Mouse (Mus musculus) frontal cortex, adult (tissue): ENCODE results near the gene Syk.

Experiments
- ATAC-seq: cut with Nextera tagmentation; 2 replicates; pipeline ENCODE4 v1.9.2; 2017; ENCODE audit warnings: mild to moderate bottlenecking, moderate library complexity, mixed read lengths; ENCODE audit not compliant: low TSS enrichment

Syk gene

GRCm38 (mm10) chr13:52582878-52583661, at the start of gene Syk:
Gene Syk, plus strand, starts transcription at chr13:52583173.
- peak; percentile 79 for ATAC-seq

- no peak for ATAC-seq
These were observed 49.3 kb upstream of the Syk start for GRCm38 (mm10) chr13:52533644-52534043.

GRCm38 (mm10) chr13:52535542-52535941, 47.4 kb upstream of the Syk start:
- no peak for ATAC-seq

GRCm38 (mm10) chr13:52537754-52538587, 45.0 kb upstream of the Syk start:
- ATAC-seq, result no peak

GRCm38 (mm10) chr13:52538588-52539116, 44.3 kb upstream of the Syk start:
- ATAC-seq, result no peak

- ATAC-seq, result peak; percentile 87
These were observed 43.5 kb upstream of the Syk start for GRCm38 (mm10) chr13:52539461-52539860.

GRCm38 (mm10) chr13:52541385-52542035, 41.5 kb upstream of the Syk start:
- no peak for ATAC-seq

GRCm38 (mm10) chr13:52542036-52542526, 40.9 kb upstream of the Syk start:
- ATAC-seq, result no peak

DNA sequence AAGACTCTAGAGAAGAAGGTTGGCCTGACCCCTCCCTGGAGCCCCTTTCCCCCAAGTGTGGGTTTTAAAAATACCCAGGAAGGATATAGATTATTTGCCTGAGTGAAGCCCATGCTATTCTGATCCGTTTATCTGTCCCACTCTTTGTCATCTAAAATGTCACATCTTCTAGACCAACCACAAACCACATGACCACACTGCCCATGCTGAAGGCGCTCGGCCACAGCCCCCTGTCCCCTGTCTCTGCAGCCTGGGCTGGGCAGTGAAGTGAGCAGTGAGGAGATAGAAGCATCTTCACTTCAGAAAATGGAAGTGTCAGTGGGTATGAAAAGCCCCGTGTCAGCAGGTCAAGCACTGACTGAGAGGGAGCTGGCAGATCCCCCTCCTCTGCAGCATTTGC, 40.3 kb upstream of the Syk start:
- no peak for ATAC-seq

DNA sequence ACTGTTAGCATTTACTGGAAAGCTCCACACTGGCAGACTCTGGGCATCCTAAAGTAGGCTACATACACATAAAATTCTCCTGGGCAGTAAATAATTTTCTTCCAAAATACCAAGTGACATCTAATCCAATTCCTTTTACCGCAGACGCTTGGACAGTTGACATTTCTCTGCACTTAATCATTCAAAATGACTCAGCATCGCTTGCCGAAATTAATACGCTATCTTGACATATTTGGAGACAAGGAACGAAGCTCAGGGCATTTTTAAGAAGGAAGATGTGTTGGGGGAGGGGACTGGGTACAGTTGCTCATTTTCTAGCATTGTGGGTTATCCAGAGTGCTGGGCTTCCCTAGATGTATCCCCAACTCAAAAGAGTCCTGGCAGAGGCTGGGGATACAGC, 36.7 kb upstream of the Syk start:
- no peak for ATAC-seq

GRCm38 (mm10) chr13:52550690-52551193, 32.2 kb upstream of the Syk start:
- ATAC-seq, result no peak

DNA sequence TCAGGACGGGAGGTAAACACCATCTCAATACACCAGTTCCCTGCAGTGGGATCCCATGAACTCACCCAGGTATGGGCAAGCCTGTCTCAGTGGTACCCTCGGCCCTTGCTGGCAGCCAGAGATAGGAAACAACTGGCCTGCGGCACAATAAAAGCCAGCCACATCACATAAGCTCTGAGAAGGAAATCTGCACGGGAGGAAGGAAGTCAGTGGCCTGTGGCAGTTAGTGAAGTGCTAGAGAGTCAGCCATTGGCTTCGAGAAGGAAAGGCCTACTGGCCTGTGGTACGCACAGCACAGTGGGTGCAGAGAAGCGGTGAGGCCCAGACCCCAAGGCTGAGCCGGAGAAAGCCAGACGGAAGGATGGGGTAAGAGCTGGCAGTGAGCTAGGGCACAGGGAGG, 31.7 kb upstream of the Syk start:
- no peak for ATAC-seq

GRCm38 (mm10) chr13:52552822-52553477, 30.0 kb upstream of the Syk start:
- ATAC-seq, result no peak

- ATAC-seq, result peak; percentile 80
These were observed 28.3 kb upstream of the Syk start for GRCm38 (mm10) chr13:52554722-52555121.

- ATAC-seq, result no peak
These were observed 25.6 kb upstream of the Syk start for GRCm38 (mm10) chr13:52557421-52557820.

GRCm38 (mm10) chr13:52561367-52562165, 21.4 kb upstream of the Syk start:
- ATAC-seq, result no peak

DNA sequence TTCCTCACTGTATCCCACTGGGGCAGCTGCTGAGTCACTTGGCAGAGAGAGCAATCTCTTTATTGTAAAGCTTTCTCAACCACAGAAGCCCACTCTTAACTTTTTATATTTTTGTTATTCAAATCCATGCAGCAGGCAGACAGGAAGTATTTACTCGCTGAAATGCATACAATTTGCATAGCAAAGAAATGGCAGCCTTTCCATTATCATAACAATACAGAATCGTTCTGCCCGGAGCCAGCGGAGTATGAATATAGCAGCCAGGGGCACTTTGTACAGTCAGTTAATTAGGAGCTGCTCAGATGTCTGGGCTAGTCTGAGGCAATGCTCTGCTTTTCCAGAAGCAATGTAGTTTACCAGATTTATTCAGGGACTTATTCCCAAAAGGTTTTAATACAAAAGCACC, 20.8 kb upstream of the Syk start:
- ATAC-seq, result no peak

GRCm38 (mm10) chr13:52565103-52565739, 17.8 kb upstream of the Syk start:
- ATAC-seq, result peak; percentile 46; the same call in 1 of the 2 replicates

DNA sequence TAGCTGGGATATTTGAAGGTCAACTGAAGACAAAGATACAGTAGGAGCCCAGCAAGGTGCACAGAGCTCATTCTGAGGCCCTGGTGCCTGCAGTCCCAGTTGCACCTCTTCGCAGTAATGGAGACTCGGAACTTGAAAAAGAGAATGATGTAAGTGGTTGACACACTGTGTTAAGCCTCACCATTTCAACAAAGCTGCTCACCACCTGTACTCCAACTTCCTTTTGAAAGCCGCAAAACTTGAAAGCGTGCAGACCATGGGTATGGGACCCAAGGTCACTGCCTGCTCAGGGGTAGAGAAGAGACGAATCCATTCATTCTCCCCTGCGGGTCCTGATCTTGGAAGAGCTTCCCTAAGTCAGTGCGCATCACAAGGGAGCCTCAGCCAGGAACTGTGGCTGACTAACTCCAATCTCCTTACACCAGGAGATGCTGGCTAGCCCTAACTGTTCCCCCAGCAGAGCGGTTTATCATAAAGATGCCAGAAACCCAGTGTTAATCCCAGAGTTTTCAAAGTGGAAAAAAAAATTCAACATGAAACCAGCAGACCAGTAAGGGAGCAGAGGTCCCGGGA, 16.7 kb upstream of the Syk start:
- no peak for ATAC-seq

DNA sequence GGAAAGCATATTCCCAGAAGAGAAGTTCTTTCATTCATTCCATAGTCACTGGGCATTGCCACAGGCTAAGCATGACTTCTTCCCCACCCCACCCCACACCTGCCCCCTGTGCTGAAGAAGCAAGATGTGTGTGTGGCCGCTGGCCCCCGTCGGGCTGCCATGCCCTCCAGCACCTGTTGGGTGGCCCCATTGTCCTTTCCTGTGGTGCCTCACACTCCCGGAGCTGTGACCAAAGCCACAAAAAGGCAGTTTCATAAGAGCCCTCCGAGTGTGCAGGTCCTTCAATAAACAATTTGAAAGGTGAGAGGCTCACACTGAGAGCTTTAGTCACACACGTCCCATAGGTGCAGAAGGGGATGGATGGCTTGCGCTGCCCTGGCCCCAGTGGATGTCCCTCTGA, 16.2 kb upstream of the Syk start:
- ATAC-seq, result no peak
